Mouse (Mus musculus): ENCODE results near the gene S100b.

GRCm38 (mm10) chr10:76255617-76256016 is 2.0 kb downstream of the S100b start:
- no peak for TF ChIP-seq CTCF (IDR thresholded peaks at IDR 0.05; ENCODE audit: extremely low read depth, insufficient read length, insufficient replicate concordance, low read depth, low read length)
- no peak for TF ChIP-seq POLR2A (IDR thresholded peaks at IDR 0.05; ENCODE audit: low read depth, low read length)

All from small intestine, adult 2 months (tissue).